In genomic region chr9:45077859-45078258, GRCm38 (mm10) we compare ENCODE assay signal across 30 mouse cellular contexts. TPM values are rescaled to one million over a fixed set of nuclear protein-coding genes. Genes with fewer than 3 reads are reported as not detected.
"Had no signal": no experiment of that assay in that cellular context is flagged by ENCODE, and none has a peak within 500 bp of the region (broad histone marks: within the 10 kb centered on the region; RNA-seq: fewer than 3 reads in every experiment).

No protein-coding gene starts in this region.

- H3K4me1 ChIP-seq: heart, embryonic 13.5 days; heart, embryonic 15.5 days; hindbrain, embryonic 13.5 days; hindbrain, embryonic 15.5 days; kidney, embryonic 15.5 days; limb, embryonic 10.5 days; limb, embryonic 12.5 days had no signal

- ATAC-seq: hindbrain, postnatal 0 days; intestine, embryonic 16.5 days had no signal

- H3K4me2 ChIP-seq: heart, embryonic 11.5 days; heart, embryonic 13.5 days; heart, embryonic 15.5 days; hindbrain, embryonic 13.5 days; hindbrain, embryonic 15.5 days; kidney, embryonic 15.5 days; limb, embryonic 12.5 days; liver, embryonic 11.5 days had no signal

- H3K4me3 ChIP-seq: gastrocnemius, adult 2 months; heart, adult 2 months; heart, embryonic 13.5 days; heart, embryonic 15.5 days; hindbrain, embryonic 13.5 days; hindbrain, embryonic 15.5 days; kidney, embryonic 15.5 days; left cerebral cortex, adult 2 months; limb, embryonic 10.5 days; limb, embryonic 12.5 days had no signal

- H3K9me3 ChIP-seq: heart, embryonic 13.5 days; heart, embryonic 15.5 days; hindbrain, embryonic 13.5 days; hindbrain, embryonic 15.5 days; kidney, embryonic 15.5 days; limb, embryonic 10.5 days; limb, embryonic 12.5 days had no signal

- H3K27ac ChIP-seq: gastrocnemius, adult 2 months; heart, adult 2 months; heart, embryonic 13.5 days; heart, embryonic 15.5 days; hindbrain, embryonic 13.5 days; hindbrain, embryonic 15.5 days; hindbrain, postnatal 0 days; kidney, embryonic 15.5 days; kidney, postnatal 0 days; left cerebral cortex, adult 2 months; limb, embryonic 10.5 days; limb, embryonic 12.5 days; liver, embryonic 14.5 days had no signal

- H3K27me3 ChIP-seq: hindbrain, embryonic 15.5 days; limb, embryonic 12.5 days had no signal

- DNase-seq: gastrocnemius, adult 2 months; gastrocnemius, postnatal 10 days; gastrocnemius, postnatal 25 days; heart, adult 11 months; heart, adult 2 months; heart, postnatal 14 days; heart, postnatal 36 days; kidney, adult 11 months; kidney, adult 2 months; kidney, adult 9 months; kidney, postnatal 14 days; kidney, postnatal 36 days; layer of hippocampus, adult 9-11 months; layer of hippocampus, postnatal 36 days; liver had no signal

- H3K9ac ChIP-seq: heart, embryonic 13.5 days; heart, embryonic 15.5 days; hindbrain, embryonic 13.5 days; hindbrain, embryonic 15.5 days; kidney, embryonic 15.5 days; limb, embryonic 12.5 days; liver, embryonic 14.5 days had no signal

- H3K36me3 ChIP-seq: heart, embryonic 13.5 days; heart, embryonic 15.5 days; hindbrain, embryonic 13.5 days; hindbrain, embryonic 15.5 days; kidney, embryonic 15.5 days; limb, embryonic 10.5 days; limb, embryonic 12.5 days had no signal

RNA-seq across cellular contexts. Expression of gene Jaml, which starts 1.1 kb away (rescaled TPM):
- total RNA-seq: hindbrain, postnatal 0 days had no signal

RNA-seq across cellular contexts. Expression of gene Scn2b, which starts 39.7 kb away (rescaled TPM):
- total RNA-seq: hematopoietic stem cell, adult 5-6 weeks had no signal
